14 mouse cellular contexts compared by ENCODE assay signal in genomic region chr2:51236852-51237251, GRCm38 (mm10).
DNase-seq lines count a peak whose midpoint lies in the region; ATAC-seq and TF ChIP-seq lines count a peak whose summit lies in the region.
"Had no signal": no experiment of that assay in that cellular context is flagged by ENCODE, and none has a peak within 500 bp of the region (broad histone marks: within the 10 kb centered on the region; RNA-seq: fewer than 3 reads in every experiment).

No protein-coding gene starts in this region.

- H3K36me3 ChIP-seq in lung, embryonic 15.5 days = no peaks in the 10 kb centered on the region
- H3K36me3 ChIP-seq in intestine, embryonic 15.5 days = no peaks in the 10 kb centered on the region
- H3K36me3 ChIP-seq: embryonic facial prominence, embryonic 15.5 days; forebrain, embryonic 15.5 days; heart, embryonic 10.5 days; hindbrain, embryonic 13.5 days had no signal

- no peak for ATAC-seq in lung, embryonic 15.5 days (ENCODE audit: borderline replicate concordance, extremely low read depth, low FRiP score, low TSS enrichment)
- ATAC-seq in intestine, embryonic 15.5 days = 0 out of 2 replicates have a peak, but pooled peaks have one; percentile 15
- ATAC-seq: forebrain, embryonic 15.5 days had no signal

- DNase-seq in lung, postnatal 14 days = no peak
- DNase-seq in yolk sac, embryonic 10.5 days (ENCODE audit: low spot score) = peak; percentile 48
- DNase-seq in kidney, postnatal 36 days = no peak
- DNase-seq: adrenal gland, adult 2 months; adrenal gland, postnatal 25 days; cerebellum, adult 2 months; gastrocnemius, postnatal 36 days had no signal

- H3K9ac ChIP-seq in lung, embryonic 15.5 days = no peak overlapping the region
- no peak overlapping the region for H3K9ac ChIP-seq in intestine, embryonic 15.5 days
- H3K9ac ChIP-seq: embryonic facial prominence, embryonic 15.5 days; forebrain, embryonic 15.5 days; hindbrain, embryonic 13.5 days had no signal

- no peak overlapping the region for H3K4me3 ChIP-seq in lung, embryonic 15.5 days
- H3K4me3 ChIP-seq in embryonic fibroblast, embryonic 13.5 days (ENCODE audit: insufficient read depth, low read length) = no peak overlapping the region
- H3K4me3 ChIP-seq in intestine, embryonic 15.5 days (replicated peaks) = no peak overlapping the region
- H3K4me3 ChIP-seq: embryonic facial prominence, embryonic 15.5 days; forebrain, embryonic 15.5 days; heart, embryonic 10.5 days; hindbrain, embryonic 13.5 days had no signal

- 10% methylated on average over 3 of the region's 3 CpGs for WGBS in lung, embryonic 15.5 days
- 40% methylated on average over 3 of the region's 3 CpGs for WGBS in intestine, embryonic 15.5 days

- TF ChIP-seq CTCF in embryonic fibroblast, embryonic 13.5 days (IDR thresholded peaks at IDR 0.05; ENCODE audit: borderline replicate concordance, insufficient read depth, low read length) = no peak

- H3K4me1 ChIP-seq in lung, embryonic 15.5 days = peaks cover 13% of the 10 kb centered on the region
- peaks cover 12% of the 10 kb centered on the region for H3K4me1 ChIP-seq in embryonic fibroblast, embryonic 13.5 days (ENCODE audit: control insufficient read depth, insufficient read depth, low read length)
- H3K4me1 ChIP-seq in intestine, embryonic 15.5 days (replicated peaks) = peaks cover 9% of the 10 kb centered on the region; the same call in 1 of the 2 replicates
- H3K4me1 ChIP-seq: heart, embryonic 10.5 days had no signal

- TF ChIP-seq POLR2A in embryonic fibroblast, embryonic 13.5 days (IDR thresholded peaks at IDR 0.05; ENCODE audit: low read depth, low read length) = no peak

- no peak overlapping the region for H3K4me2 ChIP-seq in lung, embryonic 15.5 days
- H3K4me2 ChIP-seq in intestine, embryonic 15.5 days (replicated peaks) = no peak overlapping the region
- H3K4me2 ChIP-seq: embryonic facial prominence, embryonic 15.5 days; forebrain, embryonic 15.5 days; hindbrain, embryonic 13.5 days had no signal

- H3K9me3 ChIP-seq in lung, embryonic 15.5 days = no peaks in the 10 kb centered on the region
- no peaks in the 10 kb centered on the region for H3K9me3 ChIP-seq in intestine, embryonic 15.5 days
- H3K9me3 ChIP-seq: embryonic facial prominence, embryonic 15.5 days; forebrain, embryonic 15.5 days; heart, embryonic 10.5 days; hindbrain, embryonic 13.5 days had no signal

- no peaks in the 10 kb centered on the region for H3K27me3 ChIP-seq in lung, embryonic 15.5 days
- H3K27me3 ChIP-seq in intestine, embryonic 15.5 days (replicated peaks) = no peaks in the 10 kb centered on the region
- H3K27me3 ChIP-seq: embryonic facial prominence, embryonic 15.5 days; forebrain, embryonic 15.5 days; hindbrain, embryonic 13.5 days had no signal

- peak overlapping the region; percentile 59 for H3K27ac ChIP-seq in lung, embryonic 15.5 days
- peak overlapping the region; percentile 91 for H3K27ac ChIP-seq in embryonic fibroblast, embryonic 13.5 days (ENCODE audit: insufficient read depth, low read length)
- H3K27ac ChIP-seq in intestine, embryonic 15.5 days = no peak overlapping the region
- H3K27ac ChIP-seq: forebrain, embryonic 15.5 days; heart, embryonic 10.5 days; hindbrain, embryonic 13.5 days had no signal
